Mouse (Mus musculus) hindbrain, embryonic 13.5 days (tissue): Measurements from ENCODE around the gene Tenm3. TPM values are rescaled to one million over a fixed set of nuclear protein-coding genes. Genes with fewer than 3 reads are reported as not detected.

Source experiments
- ATAC-seq: fragments of 200-750 bp; cut with Nextera tagmentation; 2 replicates; pipeline ENCODE4 v1.8.0; 2017; ENCODE audit warnings: moderate TSS enrichment; ENCODE audit not compliant: low FRiP score
- H3K27ac ChIP-seq: fragments of 300-500 bp; sonication (generic); 2 replicates; pipeline ENCODE4 v1.5.1; 2015; ENCODE audit warnings: inconsistent platforms, mild to moderate bottlenecking, moderate library complexity
- H3K27me3 ChIP-seq: fragments of 300-500 bp; sonication (generic); 2 replicates; pipeline ENCODE4 v1.6.1; 2015; ENCODE audit warnings: mild to moderate bottlenecking, inconsistent platforms
- H3K36me3 ChIP-seq: fragments of 300-500 bp; sonication (generic); 2 replicates; pipeline ENCODE4 v1.6.1; 2015; ENCODE audit warnings: mild to moderate bottlenecking, inconsistent platforms
- H3K4me1 ChIP-seq: fragments of 300-500 bp; sonication (generic); replicated peaks from 2 replicates; pipeline ENCODE4 v1.6.1; 2015; ENCODE audit warnings: inconsistent platforms
- H3K4me2 ChIP-seq: fragments of 300-500 bp; sonication (generic); 2 replicates; pipeline ENCODE4 v1.6.1; 2015; ENCODE audit warnings: inconsistent platforms, mild to moderate bottlenecking, moderate library complexity
- H3K4me3 ChIP-seq: fragments of 300-500 bp; sonication (generic); 2 replicates; pipeline ENCODE4 v1.5.1; 2015; ENCODE audit warnings: mild to moderate bottlenecking, inconsistent platforms
- H3K9ac ChIP-seq: fragments of 300-500 bp; sonication (generic); 2 replicates; pipeline ENCODE4 v1.6.1; 2015; ENCODE audit warnings: mild to moderate bottlenecking, inconsistent platforms
- H3K9me3 ChIP-seq: fragments of 300-500 bp; sonication (generic); 2 replicates; pipeline ENCODE4 v1.6.1; 2016; ENCODE audit warnings: inconsistent platforms
- WGBS: fragments of 180-500 bp; shearing (Covaris S2); methylation state at CpG from one replicate; pipeline ENCODE4 v1.1.7; 2015; 5-methylcytosine and 5-hydroxymethylcytosine counted together
- polyA plus RNA-seq: library from polyadenylated mRNA; unstranded; fragments of >200 nt; fragmentation: Nextera tagmentation; extraction: Ambion mirVana; gene quantifications from 2 replicates; pipeline ENCODE4 v1.2.1, GENCODE M21; 2015

Tenm3 gene
- polyA plus RNA-seq, 1 experiment from 2014 or later, result 35.7 TPM

DNA sequence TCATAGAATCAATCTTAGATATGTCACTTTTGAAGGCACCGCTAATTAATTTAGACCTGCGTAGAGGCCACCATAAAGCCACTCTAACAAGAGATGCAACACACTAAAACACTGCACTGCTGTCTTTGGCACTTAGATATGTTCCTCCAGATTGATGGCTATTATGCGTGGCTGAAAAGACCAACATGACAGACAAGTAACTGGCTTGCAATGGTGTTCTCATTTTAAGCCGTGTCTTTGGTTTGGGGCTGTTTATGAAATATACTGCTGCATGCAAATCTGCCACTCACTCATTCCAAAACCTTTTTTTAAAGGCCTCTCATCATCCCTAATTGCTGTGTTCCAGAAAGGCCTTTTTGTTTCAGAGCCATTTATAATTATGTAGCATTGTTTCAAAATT is 398.1 kb downstream of the Tenm3 start:
- Histone ChIP-seq H3K27ac (no peak overlapping the region), H3K27me3 (no peaks in the 10 kb centered on the region), H3K4me2 (no peak overlapping the region), H3K4me1 (peaks cover 20% of the 10 kb centered on the region), H3K9me3 (no peaks in the 10 kb centered on the region), H3K36me3 (no peaks in the 10 kb centered on the region), H3K9ac (no peak overlapping the region), H3K4me3 (no peak overlapping the region)
- no peak for ATAC-seq
- WGBS, result 78% methylated on average over 4 of the region's 4 CpGs

DNA sequence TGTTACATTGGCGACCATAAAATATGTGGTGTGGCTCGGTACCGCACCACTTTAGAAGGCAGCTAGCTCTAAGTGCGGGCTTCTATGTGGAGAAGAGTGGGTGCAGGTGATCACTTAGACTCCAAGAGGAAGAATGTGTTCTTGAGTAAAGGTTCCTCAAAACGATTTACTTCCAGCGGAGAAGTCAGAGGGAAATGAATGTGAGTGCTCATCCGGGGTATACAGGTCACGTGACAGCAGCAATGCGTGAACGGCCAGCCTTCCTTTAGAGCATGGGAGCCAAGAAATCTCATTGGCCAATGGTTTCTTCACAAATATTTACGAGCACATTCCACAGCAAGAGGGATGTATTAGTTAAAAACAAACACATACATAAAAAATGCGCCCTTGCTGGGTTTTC is 404.3 kb downstream of the Tenm3 start:
- Histone ChIP-seq H3K27me3 (no peaks in the 10 kb centered on the region), H3K27ac (no peak overlapping the region), H3K4me3 (no peak overlapping the region), H3K36me3 (no peaks in the 10 kb centered on the region), H3K9ac (no peak overlapping the region), H3K9me3 (no peaks in the 10 kb centered on the region), H3K4me2 (no peak overlapping the region), H3K4me1 (peaks cover 19% of the 10 kb centered on the region)
- ATAC-seq, result no peak
- 82% methylated on average over 12 of the region's 12 CpGs for WGBS

DNA sequence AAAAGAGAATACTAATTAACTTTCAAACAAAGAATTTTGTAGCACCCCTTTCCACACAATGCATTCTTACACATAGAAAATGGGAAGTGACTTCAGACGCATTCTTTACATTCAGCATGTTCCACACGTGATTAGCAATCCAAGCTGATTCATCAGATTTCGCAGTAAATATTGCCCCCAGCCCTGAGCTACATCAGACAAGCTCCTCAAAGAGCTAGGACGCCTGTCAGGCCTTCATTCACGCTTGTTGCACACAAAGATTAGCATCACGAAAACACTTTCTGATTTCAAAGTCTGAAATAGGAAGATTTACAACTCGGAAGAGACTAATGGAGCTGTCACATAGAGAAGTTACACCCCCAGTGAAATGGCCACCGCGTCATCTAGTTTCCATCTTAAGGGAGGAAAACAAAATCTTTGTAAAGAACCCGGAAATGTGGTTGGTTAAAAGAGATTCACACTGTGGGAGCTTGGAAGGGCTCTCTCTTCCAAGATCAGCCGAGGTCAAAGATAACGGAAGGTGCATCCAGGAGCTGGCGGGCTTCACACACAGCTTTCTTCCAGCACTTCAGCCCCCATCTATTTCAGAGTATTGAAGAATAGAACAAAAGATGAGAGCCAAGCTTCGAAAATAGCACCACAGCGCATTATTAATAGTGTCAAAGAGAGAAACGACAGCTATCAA is 406.1 kb downstream of the Tenm3 start:
- Histone ChIP-seq H3K27ac (no peak overlapping the region; the same call in 1 of the 2 replicates), H3K4me1 (peaks cover 19% of the 10 kb centered on the region), H3K27me3 (no peaks in the 10 kb centered on the region), H3K9me3 (no peaks in the 10 kb centered on the region), H3K4me3 (no peak overlapping the region), H3K36me3 (no peaks in the 10 kb centered on the region), H3K4me2 (peak overlapping the region; percentile 30), H3K9ac (no peak overlapping the region)
- 20% methylated on average over 16 of the region's 16 CpGs for WGBS
- ATAC-seq, result peak; percentile 39; the same call in 1 of the 2 replicates

DNA sequence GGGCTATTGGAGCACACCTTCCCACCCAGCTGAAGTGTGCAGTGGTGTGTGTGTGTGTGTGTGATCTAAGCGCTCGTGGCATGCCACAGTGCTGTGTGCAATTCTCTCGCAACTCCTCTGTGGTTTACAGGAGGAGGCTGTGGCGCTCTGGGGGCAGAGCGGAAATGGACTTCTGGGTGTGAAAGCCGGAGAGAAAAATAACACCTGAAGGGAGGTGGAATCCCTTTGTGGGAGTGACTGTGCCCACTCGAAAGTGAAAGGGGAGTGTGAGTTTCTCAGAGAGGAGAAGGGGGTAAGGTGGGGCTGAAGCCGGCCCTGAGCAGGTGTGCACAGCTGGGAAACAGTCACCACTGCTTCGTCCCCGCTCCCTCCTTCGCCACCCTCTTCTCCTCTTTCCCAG is 418.6 kb downstream of the Tenm3 start:
- Histone ChIP-seq H3K9me3 (no peaks in the 10 kb centered on the region), H3K27me3 (no peaks in the 10 kb centered on the region), H3K9ac (no peak overlapping the region), H3K4me3 (no peak overlapping the region), H3K4me2 (no peak overlapping the region), H3K27ac (no peak overlapping the region), H3K36me3 (no peaks in the 10 kb centered on the region), H3K4me1 (peaks cover 7% of the 10 kb centered on the region; the same call in 1 of the 2 replicates)
- no peak for ATAC-seq
- whole genome bisulfite sequencing, result 88% methylated on average over 11 of the region's 11 CpGs

DNA sequence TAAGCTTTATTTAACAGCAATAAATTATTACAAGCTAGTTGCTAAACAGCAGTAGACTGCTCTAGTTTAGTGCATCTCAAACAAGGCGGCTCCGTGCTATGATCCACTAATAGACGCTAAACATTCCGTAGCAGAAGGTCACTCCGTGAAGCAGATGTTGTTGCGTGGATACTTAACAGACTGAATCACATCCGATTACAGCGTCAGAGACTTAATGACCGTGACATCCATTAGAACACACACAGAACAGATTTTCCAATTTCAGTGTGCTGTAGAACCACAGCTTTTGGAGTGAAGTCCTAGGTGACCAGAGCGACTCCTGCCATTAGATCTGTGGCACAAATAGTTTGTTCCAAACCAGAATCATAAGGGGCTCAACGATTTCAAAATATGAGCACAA is 426.0 kb downstream of the Tenm3 start:
- Histone ChIP-seq H3K9ac (no peak overlapping the region), H3K36me3 (peaks cover 3% of the 10 kb centered on the region), H3K4me2 (no peak overlapping the region), H3K4me3 (no peak overlapping the region), H3K27ac (no peak overlapping the region), H3K9me3 (no peaks in the 10 kb centered on the region), H3K27me3 (no peaks in the 10 kb centered on the region), H3K4me1 (peaks cover 18% of the 10 kb centered on the region)
- ATAC-seq, result peak; percentile 56; the same call in 1 of the 2 replicates
- 42% methylated on average over 11 of the region's 11 CpGs for WGBS

DNA sequence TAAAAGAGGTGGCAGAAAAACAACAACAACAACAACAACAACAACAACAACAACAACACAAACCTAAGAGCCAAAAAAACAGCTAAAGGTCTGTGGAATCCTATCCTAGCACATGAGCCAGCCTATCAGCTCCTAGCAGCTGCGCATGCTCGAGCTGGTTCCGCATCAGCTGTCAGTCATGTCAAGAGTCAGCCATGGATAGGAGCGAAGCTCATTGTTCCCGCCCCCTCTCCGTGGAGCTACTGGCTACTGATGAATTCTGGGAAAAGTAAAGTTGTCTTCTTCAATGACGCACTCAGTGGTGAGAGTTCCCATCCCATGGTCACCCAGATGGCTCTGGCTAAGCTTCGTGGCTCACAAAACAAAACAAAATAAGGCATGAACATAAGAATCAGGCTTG is 432.8 kb downstream of the Tenm3 start:
- H3K9me3 ChIP-seq, result peaks cover 12% of the 10 kb centered on the region; the same call in 1 of the 2 replicates
- peaks cover 4% of the 10 kb centered on the region; the same call in 1 of the 2 replicates for H3K4me1 ChIP-seq
- no peak for ATAC-seq
- peaks cover 11% of the 10 kb centered on the region for H3K36me3 ChIP-seq
- no peak overlapping the region for H3K4me3 ChIP-seq
- WGBS, result 97% methylated on average over 8 of the region's 8 CpGs
- no peak overlapping the region for H3K9ac ChIP-seq
- H3K27me3 ChIP-seq, result no peaks in the 10 kb centered on the region
- no peak overlapping the region for H3K4me2 ChIP-seq
- no peak overlapping the region for H3K27ac ChIP-seq

DNA sequence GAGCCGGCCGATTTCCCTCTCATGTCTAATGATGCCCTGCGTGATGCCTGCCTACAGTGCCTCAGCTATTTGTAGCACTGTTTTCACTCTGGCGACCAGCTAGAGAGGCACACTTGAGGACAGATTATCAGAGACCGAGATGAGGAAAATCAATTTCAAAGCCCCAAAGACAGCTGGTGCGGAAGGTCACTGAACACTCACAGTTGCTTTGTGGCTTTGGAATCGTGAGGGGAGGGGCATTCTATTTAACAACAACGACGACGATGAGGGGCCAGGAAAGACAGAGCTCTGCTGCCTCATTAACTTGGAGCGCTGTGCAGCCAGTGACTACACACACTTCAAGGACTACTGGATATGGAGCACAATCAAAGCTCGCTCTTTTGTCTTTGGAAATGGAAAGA is 443.2 kb downstream of the Tenm3 start:
- Histone ChIP-seq H3K9me3 (no peaks in the 10 kb centered on the region), H3K4me2 (peak overlapping the region; percentile 51), H3K4me1 (peaks cover 10% of the 10 kb centered on the region), H3K36me3 (no peaks in the 10 kb centered on the region), H3K9ac (peak overlapping the region; percentile 39; the same call in 1 of the 2 replicates), H3K4me3 (peak overlapping the region; percentile 25), H3K27ac (peak overlapping the region; percentile 75), H3K27me3 (no peaks in the 10 kb centered on the region)
- WGBS, result 16% methylated on average over 12 of the region's 12 CpGs
- peak; percentile 79 for ATAC-seq

DNA sequence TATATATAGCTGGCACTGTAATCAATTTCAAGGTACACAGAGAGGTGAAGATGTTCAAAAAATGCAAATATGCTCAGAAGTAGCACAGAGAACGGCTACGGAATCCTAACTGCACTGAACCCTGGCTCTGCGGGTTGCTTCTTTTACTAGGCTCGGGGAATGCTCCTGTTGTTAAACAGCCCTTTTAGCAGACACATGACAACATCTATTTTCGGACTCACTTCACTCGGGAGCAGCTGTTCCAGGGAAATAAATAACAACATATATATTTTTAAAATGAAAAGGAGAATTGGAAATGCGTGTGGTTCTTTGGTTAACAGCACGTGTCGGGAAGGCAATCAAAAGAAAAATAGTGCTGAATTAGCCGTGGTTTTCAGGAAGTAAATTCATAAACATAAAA is 457.9 kb downstream of the Tenm3 start:
- no peak overlapping the region for H3K9ac ChIP-seq
- ATAC-seq, result no peak
- no peaks in the 10 kb centered on the region for H3K36me3 ChIP-seq
- peak overlapping the region; percentile 8; the same call in 1 of the 2 replicates for H3K27ac ChIP-seq
- no peaks in the 10 kb centered on the region for H3K27me3 ChIP-seq
- 56% methylated on average over 10 of the region's 10 CpGs for WGBS
- no peak overlapping the region for H3K4me2 ChIP-seq
- no peaks in the 10 kb centered on the region for H3K9me3 ChIP-seq
- no peak overlapping the region for H3K4me3 ChIP-seq
- peaks cover 18% of the 10 kb centered on the region for H3K4me1 ChIP-seq

DNA sequence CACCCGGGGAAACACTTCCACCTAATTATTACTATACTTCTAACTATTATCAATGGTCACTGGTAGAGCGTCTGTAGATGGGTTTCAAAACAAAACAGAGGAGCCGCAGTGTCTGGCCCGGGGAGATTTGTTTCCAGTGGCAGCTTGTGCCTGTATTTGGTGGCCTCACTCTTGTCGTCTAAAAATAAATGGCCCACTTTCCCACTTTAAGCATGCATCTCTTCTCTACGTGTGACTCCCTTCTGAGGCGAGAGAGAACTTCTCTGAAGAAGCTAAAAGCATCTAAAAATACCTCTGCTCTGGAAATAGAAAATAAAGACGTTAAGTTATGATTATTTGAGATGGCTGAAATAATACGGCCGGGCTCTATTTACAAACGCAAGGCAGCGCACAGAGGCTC is 463.7 kb downstream of the Tenm3 start:
- 83% methylated on average over 12 of the region's 12 CpGs for WGBS
- no peak for ATAC-seq
- Histone ChIP-seq H3K9ac (no peak overlapping the region), H3K4me1 (peaks cover 26% of the 10 kb centered on the region), H3K36me3 (no peaks in the 10 kb centered on the region), H3K4me2 (no peak overlapping the region), H3K4me3 (no peak overlapping the region), H3K27me3 (no peaks in the 10 kb centered on the region), H3K9me3 (no peaks in the 10 kb centered on the region), H3K27ac (no peak overlapping the region)

DNA sequence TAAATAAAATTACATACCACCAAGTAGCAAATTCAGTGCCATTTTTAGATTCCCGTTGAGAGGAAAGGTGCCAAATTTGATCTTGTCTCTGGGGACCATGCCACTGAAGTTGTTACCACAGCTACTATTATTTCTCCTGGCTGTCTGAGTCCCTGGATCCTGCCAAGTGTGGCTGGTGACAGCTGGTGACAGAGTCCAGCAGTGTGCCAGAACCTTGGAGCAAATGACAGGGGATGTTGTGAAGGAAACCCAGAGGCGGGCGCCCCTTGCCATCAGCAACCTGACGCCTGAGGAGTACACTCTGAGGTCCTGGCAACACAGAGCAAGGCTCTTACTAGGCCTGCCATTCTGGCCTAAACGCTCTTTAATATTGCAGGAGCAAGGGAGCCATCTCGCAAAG is 467.0 kb downstream of the Tenm3 start:
- Histone ChIP-seq H3K9me3 (no peaks in the 10 kb centered on the region), H3K4me2 (no peak overlapping the region), H3K36me3 (no peaks in the 10 kb centered on the region), H3K27ac (peak overlapping the region; percentile 69), H3K9ac (no peak overlapping the region), H3K4me1 (peaks cover 16% of the 10 kb centered on the region), H3K4me3 (no peak overlapping the region), H3K27me3 (no peaks in the 10 kb centered on the region)
- 58% methylated on average over 6 of the region's 6 CpGs for WGBS
- ATAC-seq, result peak; percentile 67; the same call in 1 of the 2 replicates

DNA sequence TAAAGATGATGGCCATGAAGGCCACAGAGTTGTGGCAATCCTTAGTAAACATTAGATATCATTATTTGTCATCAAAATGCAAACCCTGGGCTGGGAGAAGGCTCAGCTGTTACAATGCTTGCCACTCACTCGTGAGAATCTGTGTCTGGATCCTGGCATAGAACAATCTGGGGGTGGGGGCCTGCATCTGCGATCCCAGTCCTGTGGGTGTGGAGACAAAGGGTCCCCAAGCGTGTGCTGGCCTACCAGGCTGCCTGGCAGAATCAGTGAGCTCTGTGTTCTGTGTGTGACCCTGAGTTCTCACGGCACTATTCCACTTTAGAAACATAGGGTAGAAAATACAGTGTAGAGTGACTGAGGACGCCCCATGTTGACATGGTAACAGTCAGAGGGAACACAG is 468.6 kb downstream of the Tenm3 start:
- H3K4me3 ChIP-seq, result no peak overlapping the region
- no peaks in the 10 kb centered on the region for H3K27me3 ChIP-seq
- H3K4me1 ChIP-seq, result peaks cover 16% of the 10 kb centered on the region
- H3K27ac ChIP-seq, result no peak overlapping the region
- WGBS, result 39% methylated on average over 5 of the region's 5 CpGs
- H3K9ac ChIP-seq, result no peak overlapping the region
- no peaks in the 10 kb centered on the region for H3K9me3 ChIP-seq
- no peak overlapping the region for H3K4me2 ChIP-seq
- no peaks in the 10 kb centered on the region for H3K36me3 ChIP-seq
- ATAC-seq, result 0 out of 2 replicates have a peak, but pooled peaks have one; percentile 47

DNA sequence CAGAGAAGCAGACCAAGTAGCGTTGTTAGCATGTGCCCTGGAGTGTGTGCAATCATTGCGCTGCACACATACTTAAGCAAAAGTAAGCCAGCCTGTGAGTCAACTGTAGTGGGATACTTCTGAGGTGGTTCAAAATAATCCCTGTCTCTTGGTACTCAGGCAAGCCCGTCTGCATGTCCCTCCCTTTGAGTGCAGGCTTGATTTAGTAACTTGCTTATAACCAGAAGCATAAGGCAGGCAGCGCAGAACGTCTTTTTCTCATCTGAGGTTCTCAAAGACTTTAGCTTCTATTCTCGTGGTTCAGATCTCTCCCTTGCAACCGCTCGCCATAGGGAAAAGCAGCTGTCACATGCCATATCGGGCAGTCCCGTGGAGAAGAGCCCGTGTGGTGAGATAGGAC is 470.3 kb downstream of the Tenm3 start:
- Histone ChIP-seq H3K9me3 (no peaks in the 10 kb centered on the region), H3K9ac (no peak overlapping the region), H3K4me3 (no peak overlapping the region), H3K27ac (no peak overlapping the region), H3K4me2 (no peak overlapping the region), H3K4me1 (peaks cover 10% of the 10 kb centered on the region), H3K36me3 (no peaks in the 10 kb centered on the region), H3K27me3 (no peaks in the 10 kb centered on the region)
- no peak for ATAC-seq
- WGBS, result 92% methylated on average over 11 of the region's 11 CpGs

DNA sequence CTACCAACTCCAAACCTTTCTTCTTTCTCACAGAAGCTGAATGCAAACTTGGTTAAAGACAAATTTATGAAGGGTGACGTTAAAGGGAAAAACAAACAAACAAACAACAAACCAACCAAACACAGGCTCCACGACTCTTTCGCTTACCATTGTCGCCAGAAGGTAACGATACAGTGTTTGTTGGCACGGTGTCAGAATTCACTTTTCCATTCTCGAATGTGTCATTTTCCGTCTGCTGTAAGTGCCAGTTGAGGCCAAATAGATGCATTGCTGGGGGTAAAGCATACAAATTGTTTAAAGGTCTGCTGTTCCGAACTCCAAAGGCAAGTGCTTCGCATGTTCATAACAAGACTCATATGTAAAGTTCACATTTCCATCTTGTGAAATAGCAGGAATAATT is 476.6 kb downstream of the Tenm3 start:
- Histone ChIP-seq H3K27me3 (no peaks in the 10 kb centered on the region), H3K4me2 (no peak overlapping the region), H3K9ac (no peak overlapping the region), H3K9me3 (no peaks in the 10 kb centered on the region), H3K4me3 (no peak overlapping the region), H3K36me3 (no peaks in the 10 kb centered on the region), H3K27ac (no peak overlapping the region), H3K4me1 (peaks cover 19% of the 10 kb centered on the region)
- 69% methylated on average over 10 of the region's 10 CpGs for WGBS
- ATAC-seq, result no peak
